Mouse (Mus musculus): ENCODE results near the gene Gm10912.

Gm10912 gene

GRCm38 (mm10) chr2:104065526-104065925 lies at the start of gene Gm10912:
TSS of gene Gm10912 (plus strand) at chr2:104065826.
- in situ Hi-C loops (cut with MboI, MseI): loop anchor here (5.0 kb wide), 1 partner anchor 1138 kb away; no protein-coding TSS in a partner anchor

GRCm38 (mm10) chr2:104023096-104023495 lies 42.5 kb upstream of the Gm10912 start:
- in situ Hi-C loops (cut with MboI, MseI): no loop called here

GRCm38 (mm10) chr2:104024656-104025055 lies 41.0 kb upstream of the Gm10912 start:
- in situ Hi-C loops (cut with MboI, MseI): no loop called here

GRCm38 (mm10) chr2:104027458-104028138 lies 38.0 kb upstream of the Gm10912 start, which contains the start of gene Fbxo3:
TSS of gene Fbxo3 (plus strand) at chr2:104027721.
- in situ Hi-C loops (cut with MboI, MseI): no loop called here

GRCm38 (mm10) chr2:104028139-104028723 lies 37.4 kb upstream of the Gm10912 start, which contains the start of gene 4931422A03Rik:
TSS of gene 4931422A03Rik (minus strand) at chr2:104028361.
- in situ Hi-C loops (cut with MboI, MseI): no loop called here

- in situ Hi-C loops (cut with MboI, MseI): no loop called here
Measured at GRCm38 (mm10) chr2:104029074-104029473, 36.6 kb upstream of the Gm10912 start.

- in situ Hi-C loops (cut with MboI, MseI): loop anchor here (10.0 kb wide), 1 partner anchor 544 kb away; no protein-coding TSS in a partner anchor
Measured at GRCm38 (mm10) chr2:104030381-104030780, 35.2 kb upstream of the Gm10912 start.

GRCm38 (mm10) chr2:104032056-104032455 lies 33.6 kb upstream of the Gm10912 start:
- in situ Hi-C loops (cut with MboI, MseI): loop anchor here (10.0 kb wide), 1 partner anchor 543 kb away; no protein-coding TSS in a partner anchor

GRCm38 (mm10) chr2:104034832-104035472 lies 30.7 kb upstream of the Gm10912 start:
- in situ Hi-C loops (cut with MboI, MseI): loop anchor here (10.0 kb wide), 1 partner anchor 540 kb away; no protein-coding TSS in a partner anchor

GRCm38 (mm10) chr2:104035595-104035994 lies 30.0 kb upstream of the Gm10912 start:
- in situ Hi-C loops (cut with MboI, MseI): loop anchor here (10.0 kb wide), 1 partner anchor 539 kb away; no protein-coding TSS in a partner anchor

- in situ Hi-C loops (cut with MboI, MseI): loop anchor here (10.0 kb wide), 1 partner anchor 538 kb away; no protein-coding TSS in a partner anchor
Measured at GRCm38 (mm10) chr2:104036316-104036715, 29.3 kb upstream of the Gm10912 start.

- in situ Hi-C loops (cut with MboI, MseI): loop anchor here (10.0 kb wide), 1 partner anchor 537 kb away; no protein-coding TSS in a partner anchor
Measured at GRCm38 (mm10) chr2:104038236-104038635, 27.4 kb upstream of the Gm10912 start.

GRCm38 (mm10) chr2:104041632-104042031 lies 24.0 kb upstream of the Gm10912 start:
- in situ Hi-C loops (cut with MboI, MseI): no loop called here

- in situ Hi-C loops (cut with MboI, MseI): no loop called here
Measured at GRCm38 (mm10) chr2:104042766-104043165, 22.9 kb upstream of the Gm10912 start.

GRCm38 (mm10) chr2:104043624-104044478 lies 21.8 kb upstream of the Gm10912 start:
- in situ Hi-C loops (cut with MboI, MseI): no loop called here

- in situ Hi-C loops (cut with MboI, MseI): no loop called here
Measured at GRCm38 (mm10) chr2:104044479-104045080, 21.0 kb upstream of the Gm10912 start.

GRCm38 (mm10) chr2:104058381-104058780 lies 7.2 kb upstream of the Gm10912 start:
- in situ Hi-C loops (cut with MboI, MseI): no loop called here

GRCm38 (mm10) chr2:104058954-104059353 lies 6.7 kb upstream of the Gm10912 start:
- in situ Hi-C loops (cut with MboI, MseI): no loop called here

- in situ Hi-C loops (cut with MboI, MseI): no loop called here
Measured at GRCm38 (mm10) chr2:104059786-104060185, 5.8 kb upstream of the Gm10912 start.

- in situ Hi-C loops (cut with MboI, MseI): no loop called here
Measured at GRCm38 (mm10) chr2:104060996-104061395, 4.6 kb upstream of the Gm10912 start.

GRCm38 (mm10) chr2:104062665-104063064 lies 3.0 kb upstream of the Gm10912 start:
- in situ Hi-C loops (cut with MboI, MseI): no loop called here
